8 mouse cellular contexts compared by ENCODE assay signal in genomic region chr4:109147278-109148038, GRCm38 (mm10). TPM values are rescaled to one million over a fixed set of nuclear protein-coding genes. Genes with fewer than 3 reads are reported as not detected.
DNase-seq lines count a peak whose midpoint lies in the region; ATAC-seq and TF ChIP-seq lines count a peak whose summit lies in the region.

No protein-coding gene starts in this region.

- no peak overlapping the region for H3K4me3 ChIP-seq in hindbrain, embryonic 10.5 days
- H3K4me3 ChIP-seq in layer of hippocampus, adult 2 months, result no peak overlapping the region

- H3K36me3 ChIP-seq in hindbrain, embryonic 10.5 days, result no peaks in the 10 kb centered on the region

- no peaks in the 10 kb centered on the region for H3K27me3 ChIP-seq in hindbrain, embryonic 10.5 days (ENCODE audit: insufficient read depth, poor library complexity, severe bottlenecking)

- H3K27ac ChIP-seq in hindbrain, embryonic 10.5 days, result no peak overlapping the region
- H3K27ac ChIP-seq in layer of hippocampus, adult 2 months, result peak overlapping the region; percentile 47

- 60% methylated on average over 11 of the region's 11 CpGs for WGBS in hindbrain, embryonic 10.5 days

- peaks cover 3% of the 10 kb centered on the region; the same call in 1 of the 2 replicates for H3K4me1 ChIP-seq in hindbrain, embryonic 10.5 days (replicated peaks)

- H3K9me3 ChIP-seq in hindbrain, embryonic 10.5 days, result no peaks in the 10 kb centered on the region

- peak; percentile 78 for ATAC-seq in erythroblast, adult 5-6 weeks (replicated peaks; ENCODE audit: low FRiP score, poor library complexity, severe bottlenecking)
- peak; percentile 80 for ATAC-seq in megakaryocyte progenitor cell, adult 5-6 weeks (replicated peaks; ENCODE audit: poor library complexity)

- DNase-seq in layer of hippocampus, adult 11-12 months (ENCODE audit: low spot score), result peak; percentile 30
- no peak for DNase-seq in layer of hippocampus, adult 9-10 months (ENCODE audit: low spot score)
- peak; percentile 64 for DNase-seq in brain, embryonic 14.5 days (ENCODE audit: low read depth)
- peak; percentile 49 for DNase-seq in hindbrain, embryonic 10.5 days (ENCODE audit: low spot score)
- DNase-seq in layer of hippocampus, adult 2 months (ENCODE audit: low spot score in 2 of 2), result peak in 1 of 2 experiments; percentile 54
- DNase-seq in skeletal muscle tissue, adult 2 months (ENCODE audit: low read depth, low spot score), result peak; percentile 41

- no peak for TF ChIP-seq POLR2A in brain, embryonic 14.5 days (IDR thresholded peaks at IDR 0.05; ENCODE audit: borderline replicate concordance, extremely low read depth, insufficient read depth, insufficient read length, poor library complexity, severe bottlenecking)

- TF ChIP-seq CTCF in brain, embryonic 14.5 days (IDR thresholded peaks at IDR 0.05; ENCODE audit: borderline replicate concordance, extremely low read depth, insufficient read depth, insufficient read length), result peak; percentile 77
- peak; percentile 96 for TF ChIP-seq CTCF in layer of hippocampus, adult 2 months (conservative IDR thresholded peaks at IDR 0.05)

RNA-seq across cellular contexts. Expression of gene Osbpl9, which starts 54.6 kb away (rescaled TPM):
- polyA plus RNA-seq in brain, embryonic 14.5 days (2012; rRNA removed), result 79.1 and 85.6 TPM in 2 replicates
- total RNA-seq in erythroblast, adult 5-6 weeks (2015; ENCODE audit: low replicate concordance), result 54.8 and 76.5 TPM in 2 replicates
- total RNA-seq in erythroblast, adult 5-6 weeks (2017; ENCODE audit: low replicate concordance), result 33.3 and 46.8 TPM in 2 replicates
- polyA plus RNA-seq in hindbrain, embryonic 10.5 days (2016; fragmentation: Nextera tagmentation; extraction: Ambion mirVana), result 59.5 and 66.7 TPM in 2 replicates
- 10 to 100 TPM; 53.9 to 56.2 TPM for total RNA-seq in layer of hippocampus, adult 2 months (2021)
- 77.4 and 99.6 TPM in 2 replicates for total RNA-seq in megakaryocyte progenitor cell, adult 5-6 weeks (2015)
- 61.7 and 64.3 TPM in 2 replicates for total RNA-seq in megakaryocyte progenitor cell, adult 5-6 weeks (2017)
